Mouse (Mus musculus): ENCODE data around the gene Prr14l. TPM values are rescaled to one million over a fixed set of nuclear protein-coding genes. Genes with fewer than 3 reads are reported as not detected.
A peak's percentile ranks its signal among the peaks of the same experiment; 100 is the strongest.
"Not testable (repeated sequence)": the region's sequence is repeated elsewhere in the genome, so short reads cannot be mapped to it uniquely, and the experiment has no call there.

The Prr14l gene
- polyA plus RNA-seq, 1 experiment from 2014 or later: 12.2 TPM

DNA sequence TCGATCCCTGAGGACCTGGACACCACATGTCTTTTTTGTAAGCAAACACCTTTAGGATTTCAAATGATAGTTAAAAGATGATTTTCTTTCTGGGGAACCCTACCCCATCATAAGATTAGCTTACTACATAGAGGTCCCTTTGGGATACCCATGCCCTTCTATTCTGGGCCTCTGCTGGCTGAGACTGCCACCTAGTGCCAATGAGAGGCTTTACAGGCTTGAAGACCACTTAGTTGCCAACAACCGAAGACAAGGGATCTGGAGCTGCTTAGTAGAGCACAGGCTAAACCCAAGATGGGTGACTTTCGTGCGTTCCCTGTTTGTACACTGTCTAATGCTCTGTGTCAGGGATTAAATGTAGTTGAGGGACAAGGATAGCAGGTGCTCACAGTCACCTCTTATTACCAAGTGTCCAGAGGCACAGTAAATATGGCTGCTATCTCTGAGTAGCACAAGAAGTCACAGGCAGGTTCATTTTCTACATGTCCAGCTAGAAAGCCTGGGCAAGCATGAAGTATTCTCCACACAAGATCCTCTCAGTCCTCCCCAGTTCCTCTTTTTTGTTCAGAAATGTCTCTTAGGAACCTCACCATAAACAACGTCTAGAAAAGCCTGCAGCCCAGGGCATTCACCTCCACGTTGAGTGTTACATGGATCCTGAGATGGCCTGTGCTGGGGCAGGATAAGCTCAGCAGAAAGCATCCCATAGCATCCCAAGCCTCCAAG, 106.2 kb downstream of the Prr14l start:
- ATAC-seq (ENCODE audit: low FRiP score): no peak

GRCm38 (mm10) chr5:32745705-32746655, 108.1 kb downstream of the Prr14l start:
- H3K27ac ChIP-seq: peak overlapping the region; percentile 71
- peaks cover 33% of the 10 kb centered on the region for H3K4me1 ChIP-seq (replicated peaks)
- no peaks in the 10 kb centered on the region for H3K27me3 ChIP-seq
- H3K4me2 ChIP-seq: peak overlapping the region; percentile 34
- H3K36me3 ChIP-seq: no peaks in the 10 kb centered on the region
- ATAC-seq (ENCODE audit: low FRiP score): 0 out of 2 replicates have a peak, but pooled peaks have one; percentile 14
- H3K9ac ChIP-seq: peak overlapping the region; percentile 53
- H3K9me3 ChIP-seq: no peaks in the 10 kb centered on the region
- 10% methylated on average over 7 of the region's 10 CpGs for WGBS
- peak overlapping the region; percentile 27 for H3K4me3 ChIP-seq

More for the DNA sequence above, 106.2 kb downstream of the Prr14l start:
- Histone ChIP-seq H3K9ac (peak overlapping the region; percentile 24; the same call in 1 of the 2 replicates), H3K36me3 (no peaks in the 10 kb centered on the region), H3K4me1 (replicated peaks) (peaks cover 25% of the 10 kb centered on the region), H3K4me3 (no peak overlapping the region), H3K27ac (no peak overlapping the region), H3K27me3 (no peaks in the 10 kb centered on the region), H3K9me3 (no peaks in the 10 kb centered on the region), H3K4me2 (no peak overlapping the region)
- 67% methylated on average over 6 of the region's 6 CpGs for WGBS

- Histone ChIP-seq H3K4me2 (no peak overlapping the region), H3K27me3 (no peaks in the 10 kb centered on the region), H3K27ac (peak overlapping the region; percentile 79), H3K9me3 (no peaks in the 10 kb centered on the region), H3K36me3 (peaks cover 7% of the 10 kb centered on the region), H3K4me3 (no peak overlapping the region), H3K9ac (0 out of 2 replicates have a peak overlapping the region, but pooled peaks have one; percentile 29), H3K4me1 (replicated peaks) (peaks cover 35% of the 10 kb centered on the region)
- WGBS: 41% methylated on average over 9 of the region's 9 CpGs
- peak; percentile 41 for ATAC-seq (ENCODE audit: low FRiP score)
These were observed 111.9 kb downstream of the Prr14l start for GRCm38 (mm10) chr5:32742149-32742548.

- not testable (repeated sequence) for H3K4me2 ChIP-seq, H3K4me3 ChIP-seq, H3K9ac ChIP-seq, H3K27me3 ChIP-seq, H3K9me3 ChIP-seq
- ATAC-seq (ENCODE audit: low FRiP score): peak; percentile 44; the same call in 1 of the 2 replicates
- H3K27ac ChIP-seq: peak overlapping the region; percentile 79
- WGBS: 61% methylated on average over 4 of the region's 4 CpGs
- peaks cover 15% of the 10 kb centered on the region for H3K36me3 ChIP-seq
- peaks cover 30% of the 10 kb centered on the region for H3K4me1 ChIP-seq (replicated peaks)
These were observed 112.7 kb downstream of the Prr14l start for GRCm38 (mm10) chr5:32741377-32741776.

DNA sequence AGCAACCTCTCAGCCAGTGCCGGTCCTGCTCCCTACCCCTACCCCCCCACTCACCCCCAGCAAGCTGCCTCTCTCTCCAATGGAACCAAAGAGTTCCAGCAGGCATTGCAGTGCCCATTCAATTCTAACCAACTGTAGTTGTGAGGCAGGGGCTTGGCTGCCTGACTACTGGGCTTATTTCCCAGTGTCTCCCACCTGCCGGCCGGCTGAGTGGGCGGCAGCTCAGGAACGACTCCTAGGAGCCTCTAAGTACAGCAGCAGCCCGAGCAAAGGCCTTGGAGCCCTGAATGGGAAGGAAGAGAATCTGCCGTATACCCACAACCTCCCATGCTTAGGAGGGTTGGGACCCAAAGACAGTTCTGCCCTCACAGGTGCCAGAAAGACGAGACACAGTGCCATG, 113.2 kb downstream of the Prr14l start:
- H3K9ac ChIP-seq; H3K9me3 ChIP-seq; H3K4me3 ChIP-seq; H3K4me2 ChIP-seq; H3K27me3 ChIP-seq; ATAC-seq (ENCODE audit: low FRiP score): not testable (repeated sequence)
- Histone ChIP-seq H3K4me1 (replicated peaks) (peaks cover 25% of the 10 kb centered on the region), H3K36me3 (peaks cover 17% of the 10 kb centered on the region), H3K27ac (peak overlapping the region; percentile 79)
- 84% methylated on average over 8 of the region's 8 CpGs for WGBS

DNA sequence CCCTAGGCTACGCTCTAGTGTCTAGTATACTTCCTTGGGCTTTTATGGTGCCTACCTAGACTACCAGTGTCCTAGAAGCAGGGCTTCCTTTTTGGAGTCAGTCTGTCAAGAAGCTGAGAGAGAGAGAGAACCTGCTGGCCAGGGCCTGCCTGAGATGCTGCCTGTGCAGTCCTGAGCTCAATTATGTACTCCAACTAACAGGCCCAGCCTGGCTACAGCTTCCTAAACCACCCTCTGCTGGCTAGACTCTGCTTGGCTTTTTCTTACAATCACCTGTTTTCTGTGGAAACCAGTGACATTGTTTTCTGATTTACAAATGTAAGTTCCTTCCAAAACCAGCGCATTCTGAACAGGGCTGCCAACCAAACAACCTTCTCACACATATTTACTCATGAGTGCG, 113.9 kb downstream of the Prr14l start:
- H3K9ac ChIP-seq: peak overlapping the region; percentile 19; the same call in 1 of the 2 replicates
- no peaks in the 10 kb centered on the region for H3K9me3 ChIP-seq
- H3K4me2 ChIP-seq: no peak overlapping the region
- ATAC-seq (ENCODE audit: low FRiP score): no peak
- no peak overlapping the region for H3K4me3 ChIP-seq
- peaks cover 18% of the 10 kb centered on the region for H3K4me1 ChIP-seq (replicated peaks)
- WGBS: 100% methylated on average over 3 of the region's 3 CpGs
- 0 out of 2 replicates have a peak overlapping the region, but pooled peaks have one; percentile 79 for H3K27ac ChIP-seq
- H3K36me3 ChIP-seq: peaks cover 24% of the 10 kb centered on the region
- H3K27me3 ChIP-seq: no peaks in the 10 kb centered on the region

Other genes with a start within 250 kb of the Prr14l start
- 21.8 and 22.6 TPM in 2 replicates for gene Yes1, start 243.1 kb downstream of the Prr14l start, polyA plus RNA-seq (2015; fragmentation: Nextera tagmentation; extraction: Ambion mirVana)
- gene Pisd, start 68.6 kb downstream of the Prr14l start, polyA plus RNA-seq (2015; fragmentation: Nextera tagmentation; extraction: Ambion mirVana): 94.5 and 99.1 TPM in 2 replicates
- not detected in 2 replicates for gene Gm20671, start 27.1 kb downstream of the Prr14l start, polyA plus RNA-seq (2015; fragmentation: Nextera tagmentation; extraction: Ambion mirVana)
- gene Depdc5, start 9.4 kb upstream of the Prr14l start, polyA plus RNA-seq (2015; fragmentation: Nextera tagmentation; extraction: Ambion mirVana): 28.6 and 31.4 TPM in 2 replicates
- gene Ywhah, start 164.6 kb upstream of the Prr14l start, polyA plus RNA-seq (2015; fragmentation: Nextera tagmentation; extraction: Ambion mirVana): 613 and 627 TPM in 2 replicates
- gene Slc5a1, start 250.0 kb upstream of the Prr14l start, polyA plus RNA-seq (2015; fragmentation: Nextera tagmentation; extraction: Ambion mirVana): 0.04 TPM in 1 of 2 replicates, not detected in the other

All from hindbrain, embryonic 13.5 days (tissue).